Mouse (Mus musculus): Measurements from ENCODE around the gene Astn2. TPM values are rescaled to one million over a fixed set of nuclear protein-coding genes. Genes with fewer than 3 reads are reported as not detected.

The Astn2 gene
- polyA plus RNA-seq, 1 experiment from 2014 or later: 0.42 TPM

- H3K9me3 ChIP-seq (replicated peaks; ENCODE audit: control insufficient read depth, low read length): no peaks in the 10 kb centered on the region
- H3K27ac ChIP-seq (ENCODE audit: low read depth, low read length): no peak overlapping the region
- H3K36me3 ChIP-seq (ENCODE audit: control insufficient read depth, insufficient read depth, low read length): no peaks in the 10 kb centered on the region
- H3K4me2 ChIP-seq (ENCODE audit: low read length): no peak overlapping the region
- no peaks in the 10 kb centered on the region for H3K4me1 ChIP-seq (ENCODE audit: control insufficient read depth, insufficient read depth, low read length)
- ATAC-seq (no peak), DNase-seq (ENCODE audit: low spot score) (no peak)
- no peak overlapping the region for H3K9ac ChIP-seq (ENCODE audit: low read length)
- WGBS: 87% methylated on average over 3 of the region's 3 CpGs
- H3K4me3 ChIP-seq (ENCODE audit: low read depth, low read length): no peak overlapping the region
- no peaks in the 10 kb centered on the region for H3K27me3 ChIP-seq (replicated peaks; ENCODE audit: control insufficient read depth, insufficient read depth, low read length)
These were observed 67.0 kb downstream of the Astn2 start for GRCm38 (mm10) chr4:66337443-66337842.

GRCm38 (mm10) chr4:66330600-66331285 lies 73.7 kb downstream of the Astn2 start:
- Histone ChIP-seq H3K4me3 (ENCODE audit: low read depth, low read length) (no peak overlapping the region), H3K27me3 (replicated peaks; ENCODE audit: control insufficient read depth, insufficient read depth, low read length) (no peaks in the 10 kb centered on the region), H3K36me3 (ENCODE audit: control insufficient read depth, insufficient read depth, low read length) (no peaks in the 10 kb centered on the region), H3K4me1 (ENCODE audit: control insufficient read depth, insufficient read depth, low read length) (peaks cover 3% of the 10 kb centered on the region; the same call in 1 of the 2 replicates), H3K9ac (ENCODE audit: low read length) (no peak overlapping the region), H3K9me3 (replicated peaks; ENCODE audit: control insufficient read depth, low read length) (no peaks in the 10 kb centered on the region), H3K4me2 (ENCODE audit: low read length) (no peak overlapping the region), H3K27ac (ENCODE audit: low read depth, low read length) (peak overlapping the region; percentile 17; the same call in 1 of the 2 replicates)
- 2% methylated on average over 4 of the region's 4 CpGs for WGBS
- DNase-seq (ENCODE audit: low spot score): peak; percentile 62
- ATAC-seq: peak; percentile 85

- H3K27ac ChIP-seq (ENCODE audit: low read depth, low read length): no peak overlapping the region
- no peak overlapping the region for H3K4me2 ChIP-seq (ENCODE audit: low read length)
- H3K4me3 ChIP-seq (ENCODE audit: low read depth, low read length): no peak overlapping the region
- no peaks in the 10 kb centered on the region for H3K27me3 ChIP-seq (replicated peaks; ENCODE audit: control insufficient read depth, insufficient read depth, low read length)
- no peaks in the 10 kb centered on the region for H3K4me1 ChIP-seq (ENCODE audit: control insufficient read depth, insufficient read depth, low read length)
- DNase-seq (ENCODE audit: low spot score): no peak
- no peak overlapping the region for H3K9ac ChIP-seq (ENCODE audit: low read length)
- no peak for ATAC-seq
- H3K9me3 ChIP-seq (replicated peaks; ENCODE audit: control insufficient read depth, low read length): no peaks in the 10 kb centered on the region
- WGBS: 94% methylated on average over 2 of the region's 2 CpGs
- no peaks in the 10 kb centered on the region for H3K36me3 ChIP-seq (ENCODE audit: control insufficient read depth, insufficient read depth, low read length)
These were observed 83.4 kb downstream of the Astn2 start for GRCm38 (mm10) chr4:66321051-66321450.

- Histone ChIP-seq H3K36me3 (ENCODE audit: control insufficient read depth, insufficient read depth, low read length) (no peaks in the 10 kb centered on the region), H3K9ac (ENCODE audit: low read length) (no peak overlapping the region), H3K4me3 (ENCODE audit: low read depth, low read length) (no peak overlapping the region), H3K4me1 (ENCODE audit: control insufficient read depth, insufficient read depth, low read length) (peaks cover 8% of the 10 kb centered on the region; the same call in 1 of the 2 replicates), H3K27ac (ENCODE audit: low read depth, low read length) (no peak overlapping the region), H3K27me3 (replicated peaks; ENCODE audit: control insufficient read depth, insufficient read depth, low read length) (no peaks in the 10 kb centered on the region), H3K4me2 (ENCODE audit: low read length) (no peak overlapping the region; the same call in 1 of the 2 replicates), H3K9me3 (replicated peaks; ENCODE audit: control insufficient read depth, low read length) (no peaks in the 10 kb centered on the region)
- peak; percentile 81 for ATAC-seq
- peak; percentile 64 for DNase-seq (ENCODE audit: low spot score)
- WGBS: 3% methylated on average over 8 of the region's 8 CpGs
These were observed 89.5 kb downstream of the Astn2 start for GRCm38 (mm10) chr4:66314806-66315484.

GRCm38 (mm10) chr4:66312733-66313132 lies 91.7 kb downstream of the Astn2 start:
- ATAC-seq (no peak), DNase-seq (ENCODE audit: low spot score) (no peak)
- no peaks in the 10 kb centered on the region for H3K27me3 ChIP-seq (replicated peaks; ENCODE audit: control insufficient read depth, insufficient read depth, low read length)
- H3K27ac ChIP-seq (ENCODE audit: low read depth, low read length): no peak overlapping the region
- no peak overlapping the region for H3K4me3 ChIP-seq (ENCODE audit: low read depth, low read length)
- no peaks in the 10 kb centered on the region for H3K9me3 ChIP-seq (replicated peaks; ENCODE audit: control insufficient read depth, low read length)
- H3K9ac ChIP-seq (ENCODE audit: low read length): no peak overlapping the region
- no peak overlapping the region for H3K4me2 ChIP-seq (ENCODE audit: low read length)
- peaks cover 8% of the 10 kb centered on the region; the same call in 1 of the 2 replicates for H3K4me1 ChIP-seq (ENCODE audit: control insufficient read depth, insufficient read depth, low read length)
- no peaks in the 10 kb centered on the region for H3K36me3 ChIP-seq (ENCODE audit: control insufficient read depth, insufficient read depth, low read length)
- 52% methylated on average over 1 of the region's 1 CpGs for WGBS

GRCm38 (mm10) chr4:66310315-66311020 lies 93.9 kb downstream of the Astn2 start:
- H3K4me1 ChIP-seq (ENCODE audit: control insufficient read depth, insufficient read depth, low read length): peaks cover 8% of the 10 kb centered on the region; the same call in 1 of the 2 replicates

GRCm38 (mm10) chr4:66306377-66306776 lies 98.0 kb downstream of the Astn2 start:
- H3K9ac ChIP-seq (ENCODE audit: low read length): no peak overlapping the region
- H3K27me3 ChIP-seq (replicated peaks; ENCODE audit: control insufficient read depth, insufficient read depth, low read length): no peaks in the 10 kb centered on the region
- peaks cover 12% of the 10 kb centered on the region for H3K4me1 ChIP-seq (ENCODE audit: control insufficient read depth, insufficient read depth, low read length)
- no peak overlapping the region for H3K4me3 ChIP-seq (ENCODE audit: low read depth, low read length)
- DNase-seq (ENCODE audit: low spot score) (peak; percentile 20), ATAC-seq (no peak)
- no peaks in the 10 kb centered on the region for H3K9me3 ChIP-seq (replicated peaks; ENCODE audit: control insufficient read depth, low read length)
- no peak overlapping the region for H3K4me2 ChIP-seq (ENCODE audit: low read length)
- WGBS: 68% methylated on average over 6 of the region's 6 CpGs
- no peak overlapping the region for H3K27ac ChIP-seq (ENCODE audit: low read depth, low read length)
- no peaks in the 10 kb centered on the region for H3K36me3 ChIP-seq (ENCODE audit: control insufficient read depth, insufficient read depth, low read length)

More at GRCm38 (mm10) chr4:66310315-66311020, 93.9 kb downstream of the Astn2 start:
- Histone ChIP-seq H3K9me3 (replicated peaks; ENCODE audit: control insufficient read depth, low read length) (no peaks in the 10 kb centered on the region), H3K36me3 (ENCODE audit: control insufficient read depth, insufficient read depth, low read length) (no peaks in the 10 kb centered on the region), H3K4me2 (ENCODE audit: low read length) (no peak overlapping the region), H3K27me3 (replicated peaks; ENCODE audit: control insufficient read depth, insufficient read depth, low read length) (no peaks in the 10 kb centered on the region), H3K4me3 (ENCODE audit: low read depth, low read length) (no peak overlapping the region), H3K9ac (ENCODE audit: low read length) (no peak overlapping the region), H3K27ac (ENCODE audit: low read depth, low read length) (no peak overlapping the region)
- DNase-seq (ENCODE audit: low spot score) (peak; percentile 29), ATAC-seq (no peak)
- 52% methylated on average over 7 of the region's 7 CpGs for WGBS

- H3K27me3 ChIP-seq (replicated peaks; ENCODE audit: control insufficient read depth, insufficient read depth, low read length): no peaks in the 10 kb centered on the region
- no peak overlapping the region for H3K27ac ChIP-seq (ENCODE audit: low read depth, low read length)
- H3K4me3 ChIP-seq (ENCODE audit: low read depth, low read length): no peak overlapping the region
- DNase-seq (ENCODE audit: low spot score) (peak; percentile 47), ATAC-seq (peak; percentile 66)
- 56% methylated on average over 7 of the region's 7 CpGs for WGBS
- H3K36me3 ChIP-seq (ENCODE audit: control insufficient read depth, insufficient read depth, low read length): no peaks in the 10 kb centered on the region
- H3K4me2 ChIP-seq (ENCODE audit: low read length): no peak overlapping the region
- H3K4me1 ChIP-seq (ENCODE audit: control insufficient read depth, insufficient read depth, low read length): peaks cover 12% of the 10 kb centered on the region
- H3K9ac ChIP-seq (ENCODE audit: low read length): no peak overlapping the region
- H3K9me3 ChIP-seq (replicated peaks; ENCODE audit: control insufficient read depth, low read length): no peaks in the 10 kb centered on the region
These were observed 101.6 kb downstream of the Astn2 start for GRCm38 (mm10) chr4:66302686-66303310.
